Mouse (Mus musculus) c-Kit-negative CD71-positive TER-119-positive erythroid progenitor cells, embryonic 14.5 days (primary cell): ENCODE measurements around the gene Focad.

ENCODE experiments used
- DNase-seq: peaks from one replicate; pipeline ENCODE4 v3.0.0-alpha.2; 2013; ENCODE audit warnings: low read depth, low spot score

Focad gene

GRCm38 (mm10) chr4:88209351-88209814 lies 115.0 kb downstream of the Focad start:
- DNase-seq: no peak

DNA sequence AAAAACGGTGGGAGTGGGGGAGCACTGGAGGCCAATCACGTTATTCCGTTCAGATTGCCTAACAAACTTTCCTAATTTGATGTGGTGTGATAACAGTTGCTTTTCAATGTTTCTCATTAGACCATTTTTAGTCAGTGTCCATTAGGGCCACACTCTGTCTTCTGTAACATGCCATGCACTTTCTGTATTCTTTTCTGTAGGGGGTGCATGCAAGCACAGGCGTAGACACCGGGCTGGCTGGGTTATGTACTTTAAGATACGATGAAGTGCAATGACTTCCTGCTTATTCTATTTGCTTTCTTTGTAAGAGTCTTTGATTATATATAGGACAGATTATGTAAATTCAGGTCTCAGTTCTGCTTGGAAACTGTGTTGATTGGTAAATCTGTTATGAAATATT lies 116.2 kb downstream of the Focad start:
- DNase-seq: no peak

GRCm38 (mm10) chr4:88211200-88211885 lies 116.9 kb downstream of the Focad start:
- no peak for DNase-seq

GRCm38 (mm10) chr4:88213895-88214294 lies 119.5 kb downstream of the Focad start:
- no peak for DNase-seq

- no peak for DNase-seq
These were observed 123.9 kb downstream of the Focad start for GRCm38 (mm10) chr4:88218286-88218685.

- DNase-seq: no peak
These were observed 124.4 kb downstream of the Focad start for GRCm38 (mm10) chr4:88218797-88219196.

GRCm38 (mm10) chr4:88231375-88231774 lies 136.9 kb downstream of the Focad start:
- no peak for DNase-seq

- DNase-seq: no peak
These were observed 141.5 kb downstream of the Focad start for GRCm38 (mm10) chr4:88235941-88236340.

DNA sequence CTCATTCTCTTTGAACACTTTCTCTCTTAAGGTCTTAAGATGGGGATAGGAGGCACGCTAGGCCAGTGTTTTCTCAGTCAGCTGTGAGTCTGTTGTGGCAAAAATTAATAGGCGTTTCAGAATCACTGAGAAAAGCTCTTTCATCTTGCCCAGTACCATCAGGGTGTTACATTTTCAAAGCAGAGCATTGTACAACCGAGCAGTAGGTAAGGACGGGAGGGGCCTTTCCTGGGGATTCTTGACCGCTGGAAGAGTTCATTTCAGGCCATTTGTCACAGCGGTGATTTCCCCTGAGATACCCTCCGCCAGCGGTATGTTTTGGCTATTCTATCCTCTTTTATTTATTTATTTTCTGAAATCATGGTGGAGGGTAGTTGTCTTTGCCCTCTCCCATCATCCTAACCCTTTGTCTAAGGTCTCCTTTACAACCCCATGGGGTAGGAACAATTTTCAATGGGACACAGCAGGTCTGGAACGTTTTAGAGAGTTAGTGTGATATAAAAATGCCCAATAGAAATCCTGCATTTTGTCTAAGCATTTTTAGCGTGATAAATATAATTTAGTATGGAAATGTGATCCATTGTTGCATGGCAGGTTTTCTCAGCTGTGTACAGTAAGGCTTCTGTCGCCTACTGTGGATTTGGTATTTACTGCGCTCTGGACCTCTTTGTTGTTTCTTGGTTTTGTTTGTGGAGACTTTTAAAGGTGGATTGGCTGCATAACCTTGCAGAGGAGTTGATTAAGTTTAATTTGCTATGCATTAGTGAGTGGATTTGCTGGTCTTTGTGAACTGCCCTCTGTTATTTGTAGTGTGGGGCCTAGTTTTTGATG lies 142.7 kb downstream of the Focad start:
- no peak for DNase-seq

GRCm38 (mm10) chr4:88238351-88238750 lies 143.9 kb downstream of the Focad start:
- no peak for DNase-seq

DNA sequence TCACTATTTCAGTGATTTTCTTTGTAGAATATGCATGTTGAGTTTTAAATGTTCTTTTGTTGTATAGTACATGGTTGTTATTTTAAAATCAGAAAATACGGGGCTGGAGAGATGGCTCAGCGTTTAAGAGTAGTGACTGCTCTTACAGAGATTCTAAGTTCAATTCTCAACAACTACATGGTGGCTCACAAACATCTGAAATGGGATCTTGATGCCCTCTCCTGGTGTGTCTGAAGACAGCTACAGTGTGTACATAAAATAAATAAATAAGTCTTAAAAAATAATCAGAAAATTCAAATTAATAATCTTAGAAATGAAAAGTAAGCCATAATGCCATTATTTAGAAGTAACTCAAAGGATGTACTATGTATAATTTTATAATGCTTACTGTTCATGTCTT lies 149.4 kb downstream of the Focad start:
- DNase-seq: no peak

- no peak for DNase-seq
These were observed 151.1 kb downstream of the Focad start for GRCm38 (mm10) chr4:88245494-88245893.

- no peak for DNase-seq
These were observed 166.9 kb downstream of the Focad start for GRCm38 (mm10) chr4:88261349-88261748.

DNA sequence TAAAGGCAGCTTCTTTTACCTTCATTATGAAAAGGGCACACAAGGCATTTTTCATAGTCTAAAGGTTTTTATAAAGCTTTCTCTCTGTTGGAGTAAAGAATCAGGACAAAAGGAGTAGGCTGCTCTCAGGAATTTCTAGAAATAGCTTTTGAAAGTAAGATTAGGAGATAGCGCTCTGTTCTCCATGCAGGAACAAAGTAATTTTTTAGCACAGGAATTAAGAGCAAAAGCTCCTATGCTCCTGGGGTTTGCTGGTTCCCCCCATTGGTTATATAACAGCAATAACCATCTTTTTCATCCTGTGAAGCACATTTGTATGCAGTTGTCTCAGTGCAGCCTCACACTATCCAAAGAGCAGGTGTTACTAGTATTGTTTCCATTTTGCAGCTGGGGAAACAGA lies 170.1 kb downstream of the Focad start:
- DNase-seq: no peak

GRCm38 (mm10) chr4:88270408-88271067 lies 176.1 kb downstream of the Focad start:
- DNase-seq: no peak

GRCm38 (mm10) chr4:88275571-88276041 lies 181.2 kb downstream of the Focad start:
- no peak for DNase-seq

DNA sequence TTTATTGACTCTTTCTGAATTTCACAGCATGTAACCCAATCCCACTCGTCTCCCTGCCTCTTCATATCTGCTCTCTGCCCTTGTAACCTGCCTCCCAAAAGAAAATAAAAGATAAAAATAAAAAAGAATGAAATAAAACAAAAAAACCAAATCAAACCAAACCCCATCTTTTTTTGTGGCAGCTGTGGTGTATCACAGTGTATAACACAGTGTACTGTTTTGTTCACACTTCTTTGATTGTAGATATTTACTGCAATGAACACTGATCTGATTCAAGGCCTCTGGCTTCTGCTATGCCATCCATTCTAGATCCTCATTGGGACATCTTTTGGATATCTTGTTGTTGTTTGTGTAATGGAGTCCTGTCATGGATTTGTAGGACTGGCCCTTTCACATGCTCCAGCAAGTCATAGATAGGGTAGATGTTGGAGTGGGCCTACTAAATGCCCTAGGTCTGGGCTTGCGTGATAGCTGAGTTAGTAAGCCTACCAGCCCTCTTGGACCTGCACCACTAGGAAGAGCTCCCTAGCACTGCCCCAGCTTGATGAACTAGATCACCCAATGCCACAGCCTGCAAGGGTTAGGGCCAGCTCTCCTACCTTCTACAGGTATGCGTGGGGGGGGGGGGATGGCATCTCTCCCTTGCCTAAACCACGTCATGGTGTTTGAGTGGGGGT lies 181.8 kb downstream of the Focad start:
- no peak for DNase-seq

GRCm38 (mm10) chr4:88278524-88278923 lies 184.1 kb downstream of the Focad start:
- no peak for DNase-seq

GRCm38 (mm10) chr4:88280536-88280935 lies 186.1 kb downstream of the Focad start:
- DNase-seq: no peak

GRCm38 (mm10) chr4:88295537-88295936 lies 201.1 kb downstream of the Focad start:
- DNase-seq: no peak

- no peak for DNase-seq
These were observed 205.1 kb downstream of the Focad start for GRCm38 (mm10) chr4:88299551-88299950.
